Mouse (Mus musculus): ENCODE data around the gene Ado. TPM values are rescaled to one million over a fixed set of nuclear protein-coding genes. Genes with fewer than 3 reads are reported as not detected.
A peak's percentile ranks its signal among the peaks of the same experiment; 100 is the strongest.

The Ado gene
- polyA plus RNA-seq, 1 experiment from 2014 or later: 72.3 TPM

GRCm38 (mm10) chr10:67535972-67536371 lies 12.8 kb downstream of the Ado start:
- Histone ChIP-seq H3K4me2 (peak overlapping the region; percentile 98), H3K36me3 (no peaks in the 10 kb centered on the region), H3K4me3 (peak overlapping the region; percentile 59), H3K27ac (no peak overlapping the region), H3K4me1 (peaks cover 38% of the 10 kb centered on the region), H3K27me3 (peaks cover 86% of the 10 kb centered on the region), H3K9me3 (no peaks in the 10 kb centered on the region), H3K9ac (peak overlapping the region; percentile 61; the same call in 1 of the 2 replicates)
- no peak for ATAC-seq (ENCODE audit: insufficient number of reproducible peaks, insufficient read depth, low FRiP score, low TSS enrichment, low read depth)
- under 1% methylated on average over 35 of the region's 35 CpGs for WGBS

GRCm38 (mm10) chr10:67535256-67535655 lies 13.5 kb downstream of the Ado start, which contains the start of gene Egr2:
Egr2 (plus strand) TSS chr10:67535475.
- Histone ChIP-seq H3K36me3 (no peaks in the 10 kb centered on the region), H3K9me3 (no peaks in the 10 kb centered on the region), H3K27me3 (peaks cover 83% of the 10 kb centered on the region), H3K27ac (no peak within 1 kb of the TSS), H3K4me2 (peak within 1 kb of the TSS; percentile 98), H3K9ac (peak within 1 kb of the TSS; percentile 61; the same call in 1 of the 2 replicates), H3K4me3 (peak within 1 kb of the TSS; percentile 59), H3K4me1 (peaks cover 35% of the 10 kb centered on the region)
- no peak for ATAC-seq (ENCODE audit: insufficient number of reproducible peaks, insufficient read depth, low FRiP score, low TSS enrichment, low read depth)
- under 1% methylated on average over 33 of the region's 37 CpGs for WGBS

- 71% methylated on average over 4 of the region's 4 CpGs for WGBS
- no peak overlapping the region for H3K9ac ChIP-seq
- H3K4me1 ChIP-seq: no peaks in the 10 kb centered on the region
- H3K4me3 ChIP-seq: no peak overlapping the region
- H3K27ac ChIP-seq: no peak overlapping the region
- H3K36me3 ChIP-seq: no peaks in the 10 kb centered on the region
- H3K4me2 ChIP-seq: no peak overlapping the region
- peaks cover 38% of the 10 kb centered on the region for H3K27me3 ChIP-seq
- no peak for ATAC-seq (ENCODE audit: insufficient number of reproducible peaks, insufficient read depth, low FRiP score, low TSS enrichment, low read depth)
- H3K9me3 ChIP-seq: no peaks in the 10 kb centered on the region
These were observed 19.0 kb downstream of the Ado start for GRCm38 (mm10) chr10:67529769-67530168.

- Histone ChIP-seq H3K9ac (no peak overlapping the region), H3K4me2 (no peak overlapping the region), H3K4me1 (no peaks in the 10 kb centered on the region), H3K27me3 (peaks cover 8% of the 10 kb centered on the region; the same call in 1 of the 2 replicates), H3K9me3 (no peaks in the 10 kb centered on the region), H3K36me3 (no peaks in the 10 kb centered on the region), H3K27ac (no peak overlapping the region), H3K4me3 (no peak overlapping the region)
- ATAC-seq (ENCODE audit: insufficient number of reproducible peaks, insufficient read depth, low FRiP score, low TSS enrichment, low read depth): no peak
- WGBS: 75% methylated on average over 9 of the region's 9 CpGs
These were observed 22.3 kb downstream of the Ado start for GRCm38 (mm10) chr10:67526435-67526834.

- no peak for ATAC-seq (ENCODE audit: insufficient number of reproducible peaks, insufficient read depth, low FRiP score, low TSS enrichment, low read depth)
- no peak overlapping the region for H3K9ac ChIP-seq
- no peak overlapping the region for H3K27ac ChIP-seq
- no peak overlapping the region for H3K4me3 ChIP-seq
- H3K9me3 ChIP-seq: no peaks in the 10 kb centered on the region
- H3K27me3 ChIP-seq: no peaks in the 10 kb centered on the region
- 78% methylated on average over 7 of the region's 7 CpGs for WGBS
- no peak overlapping the region for H3K4me2 ChIP-seq
- H3K36me3 ChIP-seq: no peaks in the 10 kb centered on the region
- no peaks in the 10 kb centered on the region for H3K4me1 ChIP-seq
These were observed 24.1 kb downstream of the Ado start for GRCm38 (mm10) chr10:67524694-67525093.

GRCm38 (mm10) chr10:67524130-67524529 lies 24.6 kb downstream of the Ado start:
- 74% methylated on average over 3 of the region's 3 CpGs for WGBS
- Histone ChIP-seq H3K4me2 (no peak overlapping the region), H3K4me3 (no peak overlapping the region), H3K27ac (no peak overlapping the region), H3K4me1 (no peaks in the 10 kb centered on the region), H3K36me3 (no peaks in the 10 kb centered on the region), H3K27me3 (no peaks in the 10 kb centered on the region), H3K9ac (no peak overlapping the region), H3K9me3 (no peaks in the 10 kb centered on the region)
- ATAC-seq (ENCODE audit: insufficient number of reproducible peaks, insufficient read depth, low FRiP score, low TSS enrichment, low read depth): no peak

- Histone ChIP-seq H3K27ac (no peak overlapping the region), H3K9me3 (no peaks in the 10 kb centered on the region), H3K4me2 (no peak overlapping the region), H3K9ac (no peak overlapping the region), H3K4me1 (no peaks in the 10 kb centered on the region), H3K27me3 (no peaks in the 10 kb centered on the region), H3K36me3 (no peaks in the 10 kb centered on the region), H3K4me3 (no peak overlapping the region)
- no peak for ATAC-seq (ENCODE audit: insufficient number of reproducible peaks, insufficient read depth, low FRiP score, low TSS enrichment, low read depth)
- 87% methylated on average over 3 of the region's 3 CpGs for WGBS
These were observed 30.0 kb downstream of the Ado start for GRCm38 (mm10) chr10:67518733-67519132.

GRCm38 (mm10) chr10:67512871-67513270 lies 35.9 kb downstream of the Ado start:
- Histone ChIP-seq H3K27me3 (no peaks in the 10 kb centered on the region), H3K9me3 (no peaks in the 10 kb centered on the region), H3K27ac (no peak overlapping the region), H3K9ac (no peak overlapping the region), H3K4me3 (no peak overlapping the region), H3K4me2 (no peak overlapping the region), H3K36me3 (no peaks in the 10 kb centered on the region), H3K4me1 (peaks cover 5% of the 10 kb centered on the region; the same call in 1 of the 2 replicates)
- 56% methylated on average over 7 of the region's 7 CpGs for WGBS
- no peak for ATAC-seq (ENCODE audit: insufficient number of reproducible peaks, insufficient read depth, low FRiP score, low TSS enrichment, low read depth)

GRCm38 (mm10) chr10:67512211-67512610 lies 36.5 kb downstream of the Ado start:
- ATAC-seq (ENCODE audit: insufficient number of reproducible peaks, insufficient read depth, low FRiP score, low TSS enrichment, low read depth): no peak
- no peak overlapping the region for H3K4me2 ChIP-seq
- H3K27ac ChIP-seq: no peak overlapping the region
- WGBS: 38% methylated on average over 8 of the region's 8 CpGs
- H3K9ac ChIP-seq: no peak overlapping the region
- H3K36me3 ChIP-seq: no peaks in the 10 kb centered on the region
- H3K4me3 ChIP-seq: no peak overlapping the region
- H3K9me3 ChIP-seq: no peaks in the 10 kb centered on the region
- H3K27me3 ChIP-seq: no peaks in the 10 kb centered on the region
- H3K4me1 ChIP-seq: peaks cover 5% of the 10 kb centered on the region; the same call in 1 of the 2 replicates

GRCm38 (mm10) chr10:67505248-67505647 lies 43.5 kb downstream of the Ado start:
- H3K4me1 ChIP-seq: no peaks in the 10 kb centered on the region
- no peak overlapping the region for H3K9ac ChIP-seq
- no peaks in the 10 kb centered on the region for H3K36me3 ChIP-seq
- no peak for ATAC-seq (ENCODE audit: insufficient number of reproducible peaks, insufficient read depth, low FRiP score, low TSS enrichment, low read depth)
- WGBS: 69% methylated on average over 3 of the region's 3 CpGs
- H3K9me3 ChIP-seq: no peaks in the 10 kb centered on the region
- no peak overlapping the region for H3K27ac ChIP-seq
- H3K27me3 ChIP-seq: no peaks in the 10 kb centered on the region
- H3K4me2 ChIP-seq: no peak overlapping the region
- H3K4me3 ChIP-seq: no peak overlapping the region

- Histone ChIP-seq H3K4me1 (no peaks in the 10 kb centered on the region), H3K36me3 (no peaks in the 10 kb centered on the region), H3K4me2 (no peak overlapping the region), H3K9me3 (no peaks in the 10 kb centered on the region), H3K9ac (no peak overlapping the region), H3K4me3 (no peak overlapping the region), H3K27ac (no peak overlapping the region), H3K27me3 (no peaks in the 10 kb centered on the region)
- 57% methylated on average over 5 of the region's 5 CpGs for WGBS
- no peak for ATAC-seq (ENCODE audit: insufficient number of reproducible peaks, insufficient read depth, low FRiP score, low TSS enrichment, low read depth)
These were observed 44.7 kb downstream of the Ado start for GRCm38 (mm10) chr10:67504046-67504445.

GRCm38 (mm10) chr10:67503320-67503995 lies 45.3 kb downstream of the Ado start:
- Histone ChIP-seq H3K9me3 (no peaks in the 10 kb centered on the region), H3K4me2 (no peak overlapping the region), H3K36me3 (no peaks in the 10 kb centered on the region), H3K27me3 (no peaks in the 10 kb centered on the region), H3K9ac (no peak overlapping the region), H3K4me3 (no peak overlapping the region), H3K27ac (no peak overlapping the region), H3K4me1 (no peaks in the 10 kb centered on the region)
- ATAC-seq (ENCODE audit: insufficient number of reproducible peaks, insufficient read depth, low FRiP score, low TSS enrichment, low read depth): no peak
- 62% methylated on average over 15 of the region's 15 CpGs for WGBS
